Mouse (Mus musculus) urinary bladder, adult 2 months (tissue): ENCODE measurements around the gene Noxo1. TPM values are rescaled to one million over a fixed set of nuclear protein-coding genes. Genes with fewer than 3 reads are reported as not detected.

Source experiments
- DNase-seq: peaks from one replicate; pipeline ENCODE4 v3.0.0; 2022; ENCODE audit warnings: low spot score
- polyA plus RNA-seq: library from polyadenylated mRNA; depleted of rRNA; stranded (reverse); fragments of >200 nt; gene quantifications from 2 replicates; pipeline ENCODE4 v1.2.3, GENCODE M21; 2012; rRNA removed

Noxo1 gene
- polyA plus RNA-seq, 1 experiment: 10.7 TPM

- no peak for DNase-seq
These were observed 43.9 kb downstream of the Noxo1 start for GRCm38 (mm10) chr17:24739926-24740325.

GRCm38 (mm10) chr17:24742307-24742706 is 46.3 kb downstream of the Noxo1 start:
- DNase-seq: no peak

- no peak for DNase-seq
These were observed 47.9 kb downstream of the Noxo1 start for GRCm38 (mm10) chr17:24743896-24744295.

GRCm38 (mm10) chr17:24744381-24744780 is 48.3 kb downstream of the Noxo1 start:
- no peak for DNase-seq

- DNase-seq: no peak
These were observed 49.8 kb downstream of the Noxo1 start for GRCm38 (mm10) chr17:24745526-24746497.

- DNase-seq: no peak
These were observed 51.0 kb downstream of the Noxo1 start for GRCm38 (mm10) chr17:24746986-24747385.

Other genes starting within 250 kb of the Noxo1 start
- 55.8 and 61.5 TPM in 2 replicates for gene E4f1, start 225.9 kb upstream of the Noxo1 start, polyA plus RNA-seq
- 31.8 and 33.5 TPM in 2 replicates for gene Pgp, start 225.8 kb upstream of the Noxo1 start, polyA plus RNA-seq
- gene Bricd5, start 222.3 kb upstream of the Noxo1 start, polyA plus RNA-seq: 0.10 and 0.19 TPM in 2 replicates
- gene Mlst8, start 217.2 kb upstream of the Noxo1 start, polyA plus RNA-seq: 20.9 and 21.7 TPM in 2 replicates
- 0.76 and 1.1 TPM in 2 replicates for gene Caskin1, start 207.6 kb upstream of the Noxo1 start, polyA plus RNA-seq
- 174 and 223 TPM in 2 replicates for gene Traf7, start 168.3 kb upstream of the Noxo1 start, polyA plus RNA-seq
- 1.4 and 1.5 TPM in 2 replicates for gene Rab26, start 162.0 kb upstream of the Noxo1 start, polyA plus RNA-seq
- 69.8 and 84.0 TPM in 2 replicates for gene Pkd1, start 146.4 kb upstream of the Noxo1 start, polyA plus RNA-seq
- gene Tsc2, start 63.6 kb upstream of the Noxo1 start, polyA plus RNA-seq: 95.3 and 112 TPM in 2 replicates
- 21.7 and 22.0 TPM in 2 replicates for gene Nthl1, start 63.6 kb upstream of the Noxo1 start, polyA plus RNA-seq
- gene Slc9a3r2, start 45.9 kb upstream of the Noxo1 start, polyA plus RNA-seq: 59.2 and 63.5 TPM in 2 replicates
- 0.62 and 0.80 TPM in 2 replicates for gene Npw, start 37.8 kb upstream of the Noxo1 start, polyA plus RNA-seq
- 42.9 and 54.2 TPM in 2 replicates for gene Zfp598, start 26.5 kb upstream of the Noxo1 start, polyA plus RNA-seq
- gene Syngr3, start 6.3 kb upstream of the Noxo1 start, polyA plus RNA-seq: 0.58 and 0.62 TPM in 2 replicates
- gene Gfer, start 78 bp upstream of the Noxo1 start, polyA plus RNA-seq: 21.0 and 23.7 TPM in 2 replicates
- gene Tbl3, start 11.4 kb downstream of the Noxo1 start, polyA plus RNA-seq: 31.4 and 34.8 TPM in 2 replicates
- 0.18 and 0.30 TPM in 2 replicates for gene Rnf151, start 21.8 kb downstream of the Noxo1 start, polyA plus RNA-seq
- 1,660 and 1,865 TPM in 2 replicates for gene Rps2, start 21.9 kb downstream of the Noxo1 start, polyA plus RNA-seq
- 298 and 302 TPM in 2 replicates for gene Ndufb10, start 28.2 kb downstream of the Noxo1 start, polyA plus RNA-seq
- gene Rpl3l, start 31.6 kb downstream of the Noxo1 start, polyA plus RNA-seq: 0.19 and 0.29 TPM in 2 replicates
- gene Msrb1, start 40.4 kb downstream of the Noxo1 start, polyA plus RNA-seq: 195 and 227 TPM in 2 replicates
- 0.43 and 0.77 TPM in 2 replicates for gene Hs3st6, start 56.8 kb downstream of the Noxo1 start, polyA plus RNA-seq
- 0.75 and 0.83 TPM in 2 replicates for gene Meiob, start 108.1 kb downstream of the Noxo1 start, polyA plus RNA-seq
- gene Hagh, start 143.9 kb downstream of the Noxo1 start, polyA plus RNA-seq: 52.8 and 75.6 TPM in 2 replicates
- gene Fahd1, start 154.1 kb downstream of the Noxo1 start, polyA plus RNA-seq: 20.5 and 21.0 TPM in 2 replicates
- 0.94 and 1.7 TPM in 2 replicates for gene Igfals, start 169.8 kb downstream of the Noxo1 start, polyA plus RNA-seq
- gene Nubp2, start 190.1 kb downstream of the Noxo1 start, polyA plus RNA-seq: 17.6 and 22.4 TPM in 2 replicates
- 30.2 and 34.8 TPM in 2 replicates for gene Spsb3, start 190.4 kb downstream of the Noxo1 start, polyA plus RNA-seq
- gene Eme2, start 198.9 kb downstream of the Noxo1 start, polyA plus RNA-seq: 34.7 and 40.0 TPM in 2 replicates
- gene Mrps34, start 198.9 kb downstream of the Noxo1 start, polyA plus RNA-seq: 75.8 and 85.5 TPM in 2 replicates
- gene Nme3, start 200.3 kb downstream of the Noxo1 start, polyA plus RNA-seq: 64.2 and 64.4 TPM in 2 replicates
- gene Mapk8ip3, start 240.7 kb downstream of the Noxo1 start, polyA plus RNA-seq: 86.0 and 88.1 TPM in 2 replicates